Mouse (Mus musculus): ENCODE results near the gene Gm16253. TPM values are rescaled to one million over a fixed set of nuclear protein-coding genes. Genes with fewer than 3 reads are reported as not detected.
"Not testable (repeated sequence)": the region's sequence is repeated elsewhere in the genome, so short reads cannot be mapped to it uniquely, and the experiment has no call there.

Gene Gm16253
- total RNA-seq, 1 experiment from 2014 or later: not detected

DNA sequence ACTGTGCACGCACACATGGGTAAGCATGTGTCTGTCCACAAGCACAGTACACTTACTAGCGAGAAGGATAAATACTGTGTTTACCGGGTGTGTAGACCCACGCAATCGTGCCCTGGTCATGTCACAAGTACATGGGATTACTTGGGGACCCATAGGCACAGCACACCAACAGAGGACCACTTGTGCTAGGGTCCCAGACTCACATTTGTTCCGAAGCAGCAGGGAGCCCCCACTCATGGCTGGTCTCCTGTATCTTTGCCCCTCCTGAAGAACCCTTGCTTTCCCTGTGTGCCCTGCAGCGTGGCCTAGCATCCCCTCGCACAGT, 22.2 kb downstream of the Gm16253 start:
- DNase-seq: no peak

DNA sequence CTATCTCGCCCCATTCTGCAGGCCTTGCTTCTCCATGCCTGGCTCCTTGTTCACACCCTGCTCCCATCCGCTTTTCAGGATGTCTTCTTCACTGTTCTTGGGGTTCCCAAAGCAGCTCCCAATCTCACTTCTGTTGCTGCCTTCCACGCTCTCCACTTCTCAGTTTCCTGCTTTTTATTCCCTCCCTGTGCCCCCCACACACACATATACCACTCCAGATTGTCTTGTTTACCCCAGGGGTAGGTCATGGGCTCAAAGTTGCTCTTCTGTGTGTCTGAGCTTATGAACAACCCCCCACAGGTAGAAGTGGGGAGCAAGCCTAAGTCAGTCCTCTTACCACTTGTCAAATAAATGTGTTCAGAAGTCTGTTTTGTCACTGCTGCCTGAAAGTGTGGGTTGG, 22.6 kb downstream of the Gm16253 start:
- no peak for DNase-seq

DNA sequence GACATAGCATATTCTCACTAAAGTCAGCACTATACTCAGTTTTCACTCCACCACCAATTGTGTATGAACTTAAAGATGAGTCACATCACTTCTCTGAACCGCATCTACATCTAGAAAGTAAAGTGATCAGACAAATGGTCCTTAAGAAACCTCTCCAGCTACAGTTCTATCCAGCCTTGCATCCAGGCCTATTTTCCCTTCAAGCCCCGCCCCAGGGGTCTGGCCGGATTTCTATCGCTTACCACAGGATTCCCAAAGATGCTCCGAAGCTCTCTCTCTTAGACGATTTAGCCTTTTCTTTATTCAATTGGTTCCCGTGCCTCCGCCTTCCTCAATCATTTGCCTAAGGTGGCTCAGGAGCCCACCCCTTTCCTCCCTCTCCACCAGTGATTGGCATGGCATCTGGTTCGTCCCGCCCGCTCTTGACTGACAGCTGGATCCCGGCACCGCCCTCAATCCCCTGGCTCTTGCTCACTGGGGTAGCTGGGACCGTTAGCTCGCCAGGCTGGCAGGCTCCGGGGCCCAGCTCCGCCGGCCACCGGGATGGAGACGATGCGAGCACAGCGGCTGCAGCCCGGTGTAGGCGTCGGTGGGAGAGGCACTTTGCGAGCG, 24.0 kb downstream of the Gm16253 start, which contains the start of gene Lix1l:
Gene Lix1l (plus strand): TSS at position 511 of the 612 bp plus-strand sequence.
- DNase-seq: peak; percentile 96

DNA sequence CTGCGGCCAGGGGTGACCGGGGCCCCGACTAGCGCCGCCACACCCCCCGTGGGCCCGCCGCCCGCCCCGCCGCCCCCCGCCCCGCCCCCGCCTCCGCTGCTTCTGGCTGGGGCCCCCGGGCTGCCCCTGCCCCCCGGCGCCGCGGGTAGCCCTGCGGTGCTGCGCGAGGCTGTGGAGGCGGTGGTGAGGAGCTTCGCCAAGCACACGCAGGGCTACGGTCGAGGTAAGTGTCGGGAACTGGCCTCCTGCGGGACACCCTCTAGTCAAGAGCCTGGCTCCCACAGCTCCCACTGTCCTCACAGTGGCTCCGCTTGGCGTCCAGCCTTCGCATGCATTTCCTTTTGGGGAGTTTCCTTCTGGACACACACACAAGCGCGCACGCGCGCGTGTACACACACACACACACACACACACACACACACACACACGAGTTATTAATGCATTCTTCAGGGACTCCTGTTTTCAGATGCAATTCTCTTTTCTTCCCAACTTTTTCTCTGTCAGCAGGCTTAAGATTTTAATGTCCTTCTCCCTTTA, 24.5 kb downstream of the Gm16253 start:
- DNase-seq: peak; percentile 78

DNA sequence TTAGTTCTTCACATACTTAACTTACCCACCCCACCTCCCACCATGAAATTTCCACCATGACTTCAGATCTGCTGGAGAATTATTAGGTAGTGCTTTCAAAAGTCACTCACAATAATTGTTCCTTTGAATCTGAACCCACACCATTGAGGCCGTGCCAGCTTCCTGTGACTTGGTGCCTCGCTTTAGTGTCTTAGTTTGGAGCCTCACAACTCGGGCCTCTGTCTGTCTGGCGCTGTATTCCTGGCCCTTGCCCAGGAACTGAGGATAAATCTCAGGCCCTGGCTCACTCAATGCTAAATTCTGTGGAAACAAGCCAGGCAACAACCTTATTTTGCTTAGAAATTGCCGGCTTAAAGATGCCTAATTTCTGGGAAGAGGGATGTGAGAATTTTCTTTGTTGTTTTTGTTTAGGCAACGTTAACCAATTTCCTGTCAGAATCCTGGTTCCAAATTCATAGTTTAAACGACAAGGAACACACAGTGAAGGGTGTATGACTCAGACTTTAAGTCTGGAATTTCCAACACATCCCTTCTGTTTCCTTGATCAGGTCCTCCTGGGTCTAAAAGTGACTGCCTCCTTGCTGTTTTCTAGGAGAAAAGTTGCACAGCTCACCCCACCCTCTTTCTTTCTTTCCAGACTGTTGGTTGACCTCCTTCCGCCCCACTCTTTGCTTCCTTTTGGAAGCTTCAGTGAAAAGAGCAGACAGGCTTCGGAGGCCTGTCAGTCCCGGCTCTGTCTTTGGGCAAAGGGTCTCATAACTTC, 25.3 kb downstream of the Gm16253 start:
- peak; percentile 73 for DNase-seq

DNA sequence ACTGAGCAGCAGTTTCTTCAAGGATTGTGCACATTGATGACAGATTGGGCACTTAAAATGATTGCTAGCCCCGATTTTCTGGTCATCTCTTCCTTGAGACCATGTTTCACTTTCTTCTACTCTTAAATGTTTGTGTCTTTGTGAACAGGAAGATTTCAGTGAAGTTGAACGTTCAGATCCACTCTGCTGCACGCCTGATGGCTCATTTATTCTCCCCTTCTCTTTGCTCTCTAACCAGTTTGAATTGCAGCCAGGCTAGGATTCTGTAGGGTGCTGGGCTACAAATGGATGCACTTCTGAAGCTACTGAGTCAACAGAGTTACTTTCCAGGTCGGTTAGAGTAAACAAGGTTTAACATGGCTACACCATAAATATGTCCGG, 25.9 kb downstream of the Gm16253 start:
- no peak for DNase-seq

DNA sequence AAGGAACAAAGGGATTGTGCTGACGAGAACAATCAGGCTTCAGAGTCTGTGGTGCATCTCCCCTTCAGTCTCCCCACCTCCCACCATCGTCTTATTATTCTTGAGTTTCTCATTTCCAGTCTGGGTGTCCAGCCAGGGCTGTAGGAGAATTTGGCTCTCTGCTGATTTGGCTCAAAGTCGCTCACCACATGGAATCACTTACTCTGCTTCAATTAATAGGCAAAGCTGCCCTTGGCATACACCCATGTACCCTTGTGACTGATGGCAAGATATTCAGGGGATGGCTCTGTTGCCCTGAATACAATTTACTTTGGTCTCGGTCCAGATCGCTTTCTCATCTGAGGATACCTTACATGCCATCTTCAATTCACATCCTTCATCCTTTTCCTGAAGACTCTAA, 26.5 kb downstream of the Gm16253 start:
- DNase-seq: peak; percentile 39

DNA sequence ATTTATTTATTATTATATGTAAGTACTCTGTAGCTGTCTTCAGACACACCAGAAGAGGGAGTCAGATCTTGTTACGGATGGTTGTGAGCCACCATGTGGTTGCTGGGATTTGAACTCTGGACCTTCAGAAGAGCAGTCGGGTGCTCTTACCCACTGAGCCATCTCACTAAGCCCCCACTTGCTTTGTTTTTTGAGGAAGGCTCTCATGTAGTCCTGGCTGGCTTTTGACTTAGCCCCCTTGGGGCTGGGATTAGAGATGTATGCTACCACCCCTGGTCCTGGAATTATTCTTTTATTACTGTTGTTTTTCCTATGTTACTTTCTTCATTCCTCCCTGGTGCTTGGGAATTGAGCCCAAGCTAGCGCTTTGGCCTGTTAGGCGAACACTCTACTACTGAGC, 29.2 kb downstream of the Gm16253 start:
- DNase-seq: not testable (repeated sequence)

DNA sequence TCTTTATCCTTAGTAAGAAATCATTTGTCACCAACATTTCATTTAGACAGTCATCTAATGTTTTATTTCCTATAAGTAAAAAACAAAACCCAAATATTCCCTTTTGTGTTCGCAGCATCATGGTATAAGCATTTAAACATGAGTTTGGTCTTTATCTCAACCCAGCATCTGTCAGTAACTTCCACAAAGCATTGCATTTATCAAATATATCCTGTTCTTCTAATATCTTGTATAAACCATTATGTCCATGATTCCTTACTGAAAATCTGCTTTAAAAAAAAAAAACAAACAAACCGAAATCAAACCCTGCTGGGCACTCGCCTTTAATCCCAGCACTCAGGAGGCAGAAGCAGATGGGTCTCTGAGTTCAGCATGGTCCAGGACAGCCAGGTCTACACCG, 29.8 kb downstream of the Gm16253 start:
- DNase-seq: no peak

DNA sequence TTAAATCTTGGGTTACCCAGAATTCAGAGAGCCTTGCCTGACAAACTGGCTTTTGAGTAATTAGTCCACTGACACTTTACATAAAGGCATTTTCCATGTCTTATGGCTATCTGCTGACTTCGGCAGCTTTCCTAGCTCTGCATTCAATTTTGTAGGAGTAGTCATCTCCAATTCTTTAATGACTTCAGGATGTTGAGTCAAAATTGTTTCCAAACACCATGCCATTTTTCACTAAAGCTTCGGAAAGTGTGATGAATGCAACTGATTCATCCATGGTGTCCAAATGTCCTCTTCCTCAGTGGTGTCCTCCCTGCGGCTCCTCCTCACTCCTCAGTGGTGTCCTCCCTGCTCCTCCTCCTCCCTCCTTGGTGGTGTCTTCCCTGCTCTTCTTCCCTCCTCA, 41.2 kb downstream of the Gm16253 start:
- DNase-seq: no peak

DNA sequence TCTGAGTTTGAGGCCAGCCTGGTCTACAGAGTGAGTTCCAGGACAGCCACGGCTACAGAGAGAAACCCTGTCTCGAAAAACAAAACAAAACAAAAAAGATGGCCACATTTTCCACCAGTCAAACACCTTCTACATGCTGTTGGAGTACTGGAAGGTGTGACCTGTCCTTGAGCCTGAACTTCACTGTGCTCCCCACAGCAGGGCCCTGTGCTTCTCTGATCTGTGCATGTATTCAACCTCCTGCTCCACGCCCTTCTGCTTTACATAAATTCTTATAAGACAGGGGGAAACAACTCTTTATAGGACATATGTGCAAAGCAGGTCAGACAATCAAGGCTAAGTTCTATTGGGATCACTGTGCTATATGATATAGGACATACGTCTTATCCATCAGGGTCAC, 46.4 kb downstream of the Gm16253 start:
- DNase-seq: no peak

DNA sequence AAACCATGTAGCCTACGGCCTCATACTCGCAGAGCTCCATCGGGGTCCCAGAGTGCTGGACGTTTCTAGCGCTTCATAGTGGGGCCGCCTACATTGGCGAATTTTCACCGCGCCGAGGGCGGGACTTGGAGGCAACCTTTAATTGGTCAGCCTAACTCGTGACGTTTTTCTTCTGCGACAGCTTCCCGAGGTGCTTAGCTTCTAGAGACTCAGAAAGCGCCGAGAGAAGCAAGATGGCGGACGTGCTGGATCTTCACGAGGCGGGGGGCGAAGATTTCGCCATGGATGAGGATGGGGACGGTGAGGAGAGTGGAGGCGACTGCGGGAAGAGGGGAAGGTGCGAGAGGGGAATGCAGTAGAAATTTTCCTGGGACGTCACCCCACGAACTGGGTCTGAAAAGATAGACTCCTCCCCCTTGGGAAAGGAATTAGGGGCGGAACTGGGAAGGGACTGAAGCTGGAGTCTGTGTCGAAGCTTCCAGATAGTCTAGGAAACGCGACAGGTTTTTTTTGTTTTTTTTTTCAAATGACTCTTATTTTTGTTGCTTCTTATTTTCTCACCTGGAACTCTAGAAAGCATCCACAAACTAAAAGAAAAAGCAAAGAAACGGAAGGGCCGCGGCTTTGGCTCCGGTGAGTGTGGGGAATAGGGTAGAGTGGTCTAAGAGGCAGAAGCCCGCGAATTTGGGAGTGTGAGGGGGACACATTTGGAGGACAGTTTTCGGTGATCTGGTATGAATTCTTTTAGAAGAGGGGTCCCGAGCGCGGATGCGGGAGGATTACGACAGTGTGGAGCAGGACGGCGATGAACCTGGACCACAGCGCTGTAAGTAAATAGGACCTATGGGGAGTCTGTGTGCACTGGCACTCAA, 53.2 kb downstream of the Gm16253 start, which contains the start of gene Rbm8a:
Gene Rbm8a (plus strand): TSS at position 205 of the 872 bp plus-strand sequence.
- DNase-seq: peak; percentile 97

Other genes starting within 250 kb of the Gm16253 start
- not detected in 2 replicates for gene BC107364, start 124.7 kb upstream of the Gm16253 start, total RNA-seq (2021)
- 6.9 TPM in 1 of 2 replicates, not detected in the other for gene Hfe2, start 51.8 kb upstream of the Gm16253 start, total RNA-seq (2021)
- gene Txnip, start 19.0 kb upstream of the Gm16253 start, total RNA-seq (2021): 479 and 772 TPM in 2 replicates
- gene Polr3gl, start 17.2 kb downstream of the Gm16253 start, total RNA-seq (2021): 35.0 and 36.1 TPM in 2 replicates
- gene Ankrd34a, start 19.7 kb downstream of the Gm16253 start, total RNA-seq (2021): 0.49 and 0.70 TPM in 2 replicates
- gene Lix1l, start 24.2 kb downstream of the Gm16253 start, total RNA-seq (2021): 29.1 and 29.6 TPM in 2 replicates
- 95.0 and 98.6 TPM in 2 replicates for gene Rbm8a, start 52.9 kb downstream of the Gm16253 start, total RNA-seq (2021)
- 43.6 and 45.6 TPM in 2 replicates for gene Pex11b, start 58.4 kb downstream of the Gm16253 start, total RNA-seq (2021)
- 0.19 and 0.34 TPM in 2 replicates for gene Gm42957, start 58.5 kb downstream of the Gm16253 start, total RNA-seq (2021)
- gene Itga10, start 68.6 kb downstream of the Gm16253 start, total RNA-seq (2021): 1.6 and 2.6 TPM in 2 replicates
- gene Ankrd35, start 93.1 kb downstream of the Gm16253 start, total RNA-seq (2021): 1.7 and 2.9 TPM in 2 replicates
- gene Pias3, start 119.4 kb downstream of the Gm16253 start, total RNA-seq (2021): 21.3 and 31.9 TPM in 2 replicates
- gene Nudt17, start 131.6 kb downstream of the Gm16253 start, total RNA-seq (2021): 3.6 and 4.1 TPM in 2 replicates
- gene Polr3c, start 150.6 kb downstream of the Gm16253 start, total RNA-seq (2021): 26.4 and 33.4 TPM in 2 replicates
- gene Rnf115, start 150.7 kb downstream of the Gm16253 start, total RNA-seq (2021): 33.5 and 34.2 TPM in 2 replicates